Comparison of ENCODE assay signal across 8 mouse cellular contexts in the genomic region with DNA sequence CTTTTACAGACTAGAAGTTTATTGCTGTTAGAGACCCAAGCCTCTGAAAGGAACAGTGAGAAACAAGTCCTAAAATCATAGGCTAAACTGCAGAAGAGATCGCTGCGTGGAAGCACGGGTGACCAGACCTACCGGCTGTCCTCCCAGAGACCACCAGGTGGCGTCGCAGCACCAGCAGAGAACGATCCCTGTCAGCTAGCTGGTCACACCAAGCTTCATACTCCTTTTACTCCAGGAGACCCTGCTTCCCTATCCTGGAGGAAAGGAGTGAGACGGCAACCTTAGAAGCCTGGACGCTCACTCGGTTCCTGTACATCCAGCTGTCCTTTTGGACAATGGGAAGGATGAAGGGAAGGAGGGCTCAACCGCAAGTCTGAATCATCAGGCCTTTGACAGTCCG. TPM values are rescaled to one million over a fixed set of nuclear protein-coding genes. Genes with fewer than 3 reads are reported as not detected.
DNase-seq lines count a peak whose midpoint lies in the region; ATAC-seq and TF ChIP-seq lines count a peak whose summit lies in the region.

No protein-coding gene starts in this region.

- WGBS in cerebellum, adult 2 months, result 1% methylated on average over 12 of the region's 12 CpGs
- 0% methylated on average over 12 of the region's 12 CpGs for WGBS in forebrain, postnatal 0 days
- WGBS in lung, adult 2 months, result under 1% methylated on average over 12 of the region's 12 CpGs

- H3K4me2 ChIP-seq in forebrain, postnatal 0 days (ENCODE audit: low read depth), result peak overlapping the region; percentile 100

- TF ChIP-seq POLR2A in cerebellum, adult 2 months (IDR thresholded peaks at IDR 0.05; ENCODE audit: borderline replicate concordance, insufficient read depth, low read length), result no peak
- no peak for TF ChIP-seq POLR2A in lung, adult 2 months (IDR thresholded peaks at IDR 0.05; ENCODE audit: borderline replicate concordance, extremely low read depth, low read depth, low read length)

- peak overlapping the region; percentile 32 for H3K9ac ChIP-seq in ES-E14 (ENCODE audit: insufficient read depth, low read depth, low read length, poor library complexity, severe bottlenecking)
- H3K9ac ChIP-seq in forebrain, postnatal 0 days, result peak overlapping the region; percentile 54; the same call in 1 of the 2 replicates

- no peaks in the 10 kb centered on the region for H3K36me3 ChIP-seq in ES-E14 (ENCODE audit: control insufficient read depth, insufficient read depth, low read length, poor library complexity, severe bottlenecking)
- no peaks in the 10 kb centered on the region for H3K36me3 ChIP-seq in forebrain, postnatal 0 days (ENCODE audit: insufficient read depth)

- H3K27me3 ChIP-seq in cerebellum, adult 2 months (ENCODE audit: control insufficient read depth, insufficient read depth, low read length), result peaks cover 1% of the 10 kb centered on the region; the same call in 1 of the 2 replicates
- H3K27me3 ChIP-seq in forebrain, postnatal 0 days (ENCODE audit: insufficient read depth, low read length), result peaks cover 58% of the 10 kb centered on the region

- peak; percentile 88 for ATAC-seq in forebrain, postnatal 0 days
- peak; percentile 70 for ATAC-seq in neutrophil, adult 5-6 weeks (ENCODE audit: extremely low read depth, insufficient number of reproducible peaks, low FRiP score, poor library complexity, severe bottlenecking)

- 0 out of 4 replicates have a peak, but pooled peaks cover 2 to 3% of the 10 kb centered on the region in 2 experiments for H3K4me1 ChIP-seq in ES-E14 (ENCODE audit: control insufficient read depth in 2 of 2, insufficient read depth in 2 of 2, low read length in 2 of 2, poor library complexity in 1 of 2)
- H3K4me1 ChIP-seq in cerebellum, adult 2 months (ENCODE audit: control insufficient read depth, insufficient read depth, low read length), result peaks cover 4% of the 10 kb centered on the region; the same call in 1 of the 2 replicates
- H3K4me1 ChIP-seq in forebrain, postnatal 0 days (ENCODE audit: insufficient read depth), result no peaks in the 10 kb centered on the region
- peaks cover 4% of the 10 kb centered on the region; the same call in 1 of the 2 replicates for H3K4me1 ChIP-seq in lung, adult 2 months (ENCODE audit: control insufficient read depth, insufficient read depth, low read length)

- peak; percentile 78 for DNase-seq in ES-E14 (ENCODE audit: low read depth, low spot score)
- DNase-seq in cerebellum, adult 2 months, result peak; percentile 84 to 93
- DNase-seq in forebrain, postnatal 0 days, result peak; percentile 92
- DNase-seq in heart, postnatal 4 days, result peak; percentile 96
- DNase-seq in layer of hippocampus, adult 2 months (ENCODE audit: low spot score in 2 of 2), result peak; percentile 79 to 97
- DNase-seq in lung, adult 2 months, result peak; percentile 89
- peak; percentile 85 for DNase-seq in testis, postnatal 14 days (ENCODE audit: low spot score)

- no peak overlapping the region for H3K27ac ChIP-seq in ES-E14 (ENCODE audit: insufficient read depth, low read depth, low read length, poor library complexity, severe bottlenecking)
- H3K27ac ChIP-seq in cerebellum, adult 2 months (ENCODE audit: insufficient read depth, low read length), result no peak overlapping the region
- H3K27ac ChIP-seq in forebrain, postnatal 0 days (ENCODE audit: low read depth, low read length), result no peak overlapping the region
- H3K27ac ChIP-seq in layer of hippocampus, adult 2 months, result no peak overlapping the region

- H3K9me3 ChIP-seq in ES-E14 (ENCODE audit: control insufficient read depth, insufficient read depth, low read depth, low read length), result no peaks in the 10 kb centered on the region
- no peaks in the 10 kb centered on the region for H3K9me3 ChIP-seq in forebrain, postnatal 0 days (ENCODE audit: low read length)

- TF ChIP-seq CTCF in cerebellum, adult 2 months (IDR thresholded peaks at IDR 0.05; ENCODE audit: borderline replicate concordance, insufficient read depth, low read depth, low read length), result peak; percentile 99
- TF ChIP-seq CTCF in forebrain, postnatal 0 days (IDR thresholded peaks at IDR 0.05; ENCODE audit: low read depth), result peak; percentile 98
- TF ChIP-seq CTCF in layer of hippocampus, adult 2 months (conservative IDR thresholded peaks at IDR 0.05), result peak; percentile 99
- TF ChIP-seq CTCF in lung, adult 2 months (IDR thresholded peaks at IDR 0.05; ENCODE audit: insufficient read depth, low read length), result peak; percentile 97

- H3K4me3 ChIP-seq in ES-E14 (ENCODE audit: insufficient read depth in 1 of 2, low read depth in 1 of 2, low read length in 2 of 2, poor library complexity in 1 of 2, severe bottlenecking in 1 of 2), result peak overlapping the region; percentile 51 to 53
- H3K4me3 ChIP-seq in cerebellum, adult 2 months (replicated peaks; ENCODE audit: insufficient read depth, low read depth, low read length), result peak overlapping the region; percentile 27
- peak overlapping the region; percentile 51 for H3K4me3 ChIP-seq in forebrain, postnatal 0 days (ENCODE audit: low read depth, low read length)
- H3K4me3 ChIP-seq in layer of hippocampus, adult 2 months, result peak overlapping the region; percentile 60
- H3K4me3 ChIP-seq in lung, adult 2 months (replicated peaks; ENCODE audit: extremely low read depth, low read depth, low read length), result peak overlapping the region; percentile 30

- in situ Hi-C loops in ES-E14 (cut with MboI; ENCODE audit: low sequenced_read_pairs in 2 of 2, unreplicated experiment in 2 of 2), result loop anchor here (10.0 kb wide), 1 partner anchor 120 kb away; no protein-coding TSS in a partner anchor

TF ChIP-seq in ES-E14, 5 proteins besides CTCF, POLR2A, EP300 and RAD21:
- TF ChIP-seq ZC3H11A (IDR thresholded peaks at IDR 0.05; ENCODE audit: borderline replicate concordance, low read depth, low read length) (peak; percentile 63; the same call in 1 of the 2 replicates), ZNF384 (IDR thresholded peaks at IDR 0.05; ENCODE audit: low read depth, low read length) (no peak)
TF ChIP-seq in ES-E14: peak in this region for 1.

RNA-seq across cellular contexts. Expression of gene Elovl3, which starts 3.6 kb away (rescaled TPM):
- total RNA-seq in ES-E14 (2012; rRNA removed), result 0.16 and 0.22 TPM in 2 replicates
- not detected in 2 replicates for polyA plus RNA-seq in cerebellum, adult 2 months (2012; rRNA removed)
- not detected in 2 replicates for total RNA-seq in forebrain, postnatal 0 days (2014; rRNA removed)
- 0.11 TPM in 1 of 2 replicates, not detected in the other for polyA plus RNA-seq in forebrain, postnatal 0 days (2015; fragmentation: Nextera tagmentation; extraction: Ambion mirVana)
- not detected for total RNA-seq in heart, postnatal 4 days (2021)
- not detected for total RNA-seq in layer of hippocampus, adult 2 months (2021)
- polyA plus RNA-seq in lung, adult 2 months (2012; rRNA removed), result 1.3 TPM in 1 of 2 replicates, not detected in the other
- not detected in 2 replicates for total RNA-seq in neutrophil, adult 5-6 weeks (2017)

RNA-seq across cellular contexts. Expression of gene Pitx3, which starts 12.8 kb away (rescaled TPM):
- total RNA-seq in ES-E14 (2012; rRNA removed), result 0.18 TPM in 1 of 2 replicates, not detected in the other
- 0.14 and 0.31 TPM in 2 replicates for polyA plus RNA-seq in cerebellum, adult 2 months (2012; rRNA removed)
- 0.31 TPM in 1 of 2 replicates, not detected in the other for total RNA-seq in forebrain, postnatal 0 days (2014; rRNA removed)
- 0.41 TPM in 1 of 2 replicates, not detected in the other for polyA plus RNA-seq in forebrain, postnatal 0 days (2015; fragmentation: Nextera tagmentation; extraction: Ambion mirVana)
- total RNA-seq in heart, postnatal 4 days (2021), result not detected
- total RNA-seq in layer of hippocampus, adult 2 months (2021), result not detected
- polyA plus RNA-seq in lung, adult 2 months (2012; rRNA removed), result 0.86 TPM in 1 of 2 replicates, not detected in the other
- not detected in 2 replicates for total RNA-seq in neutrophil, adult 5-6 weeks (2017)

RNA-seq across cellular contexts. Expression of gene Gbf1, which starts 17.0 kb away (rescaled TPM):
- 29.0 and 31.8 TPM in 2 replicates for total RNA-seq in ES-E14 (2012; rRNA removed)
- 85.3 and 91.0 TPM in 2 replicates for polyA plus RNA-seq in cerebellum, adult 2 months (2012; rRNA removed)
- total RNA-seq in forebrain, postnatal 0 days (2014; rRNA removed), result 44.9 and 54.4 TPM in 2 replicates
- 29.7 and 41.9 TPM in 2 replicates for polyA plus RNA-seq in forebrain, postnatal 0 days (2015; fragmentation: Nextera tagmentation; extraction: Ambion mirVana)
- 10 to 100 TPM; 57.6 to 58.3 TPM for total RNA-seq in heart, postnatal 4 days (2021)
- 10 to 100 TPM; 83.2 to 94.5 TPM for total RNA-seq in layer of hippocampus, adult 2 months (2021)
- polyA plus RNA-seq in lung, adult 2 months (2012; rRNA removed), result 80.6 and 94.9 TPM in 2 replicates
- total RNA-seq in neutrophil, adult 5-6 weeks (2017), result 63.4 and 84.7 TPM in 2 replicates

RNA-seq across cellular contexts. Expression of gene Nolc1, which starts 59.6 kb away (rescaled TPM):
- 134 and 140 TPM in 2 replicates for total RNA-seq in ES-E14 (2012; rRNA removed)
- 38.8 and 38.9 TPM in 2 replicates for polyA plus RNA-seq in cerebellum, adult 2 months (2012; rRNA removed)
- 38.0 and 51.6 TPM in 2 replicates for total RNA-seq in forebrain, postnatal 0 days (2014; rRNA removed)
- 49.7 and 67.3 TPM in 2 replicates for polyA plus RNA-seq in forebrain, postnatal 0 days (2015; fragmentation: Nextera tagmentation; extraction: Ambion mirVana)
- 10 to 100 TPM; 31.4 to 32.0 TPM for total RNA-seq in heart, postnatal 4 days (2021)
- 10 to 100 TPM; 48.7 to 51.8 TPM for total RNA-seq in layer of hippocampus, adult 2 months (2021)
- 7.4 and 9.8 TPM in 2 replicates for polyA plus RNA-seq in lung, adult 2 months (2012; rRNA removed)
- total RNA-seq in neutrophil, adult 5-6 weeks (2017), result 40.4 and 44.9 TPM in 2 replicates
